Mouse (Mus musculus) 416B (cell line): ENCODE results near the gene Tsc22d3.

Experiments used
- DNase-seq: peaks from one replicate; pipeline ENCODE4 v3.0.0; 2011; ENCODE audit warnings: low read depth

The Tsc22d3 gene

DNA sequence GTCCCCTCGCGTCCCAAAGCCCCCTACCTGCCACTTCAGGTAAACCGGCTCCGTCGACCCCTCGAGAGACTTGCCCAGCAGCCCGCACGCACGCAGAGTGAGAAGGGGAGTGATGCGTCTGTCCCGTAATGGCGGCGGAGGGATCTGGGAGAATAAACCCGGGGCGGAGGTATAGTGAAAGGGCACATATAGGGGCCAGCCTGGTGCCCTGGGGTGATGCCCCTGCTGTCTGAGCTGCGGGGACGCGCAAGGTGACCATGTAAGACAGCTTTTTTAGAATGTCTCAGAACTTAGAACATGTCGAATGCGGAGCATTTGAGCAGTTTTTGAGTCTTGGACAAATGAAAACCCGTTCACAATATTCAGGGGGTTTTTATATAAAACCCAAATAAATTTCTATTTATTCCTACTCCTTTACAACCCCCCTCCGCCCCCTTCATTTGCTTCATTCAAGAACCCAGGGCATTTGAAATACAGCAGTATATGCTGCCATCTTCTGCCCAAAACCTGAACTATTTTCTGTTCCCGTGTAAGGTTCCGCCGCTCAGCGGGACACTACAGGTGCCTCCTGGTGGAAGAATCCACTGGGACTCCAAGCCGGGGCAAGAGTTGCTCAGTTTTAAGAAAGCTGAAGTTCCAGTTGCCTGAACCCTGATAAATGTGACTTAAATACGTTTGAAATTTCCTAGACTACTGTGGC is at the start of gene Tsc22d3:
TSS of gene Tsc22d3 (minus strand) at position 250 of the 700 bp plus-strand sequence.
- peak; percentile 78 for DNase-seq

DNA sequence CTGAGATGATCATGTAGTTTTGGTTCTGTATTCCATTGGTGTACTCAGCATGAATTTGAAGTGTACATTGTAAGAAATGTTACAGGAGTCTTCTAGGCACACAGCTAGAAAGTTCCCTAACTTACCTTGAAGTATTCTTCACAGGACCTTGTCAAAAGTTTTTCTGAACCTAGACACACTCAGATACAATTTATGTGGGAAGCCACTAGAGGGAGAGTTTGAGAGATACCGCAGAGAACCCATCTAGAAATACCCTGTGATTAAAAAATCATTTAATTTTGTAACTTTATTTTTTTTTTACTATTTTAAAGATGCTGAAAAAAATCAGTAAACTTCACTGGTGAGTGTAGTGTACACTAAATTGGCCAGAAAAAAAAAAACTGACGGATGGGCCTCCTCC is 39.1 kb upstream of the Tsc22d3 start:
- no peak for DNase-seq

DNA sequence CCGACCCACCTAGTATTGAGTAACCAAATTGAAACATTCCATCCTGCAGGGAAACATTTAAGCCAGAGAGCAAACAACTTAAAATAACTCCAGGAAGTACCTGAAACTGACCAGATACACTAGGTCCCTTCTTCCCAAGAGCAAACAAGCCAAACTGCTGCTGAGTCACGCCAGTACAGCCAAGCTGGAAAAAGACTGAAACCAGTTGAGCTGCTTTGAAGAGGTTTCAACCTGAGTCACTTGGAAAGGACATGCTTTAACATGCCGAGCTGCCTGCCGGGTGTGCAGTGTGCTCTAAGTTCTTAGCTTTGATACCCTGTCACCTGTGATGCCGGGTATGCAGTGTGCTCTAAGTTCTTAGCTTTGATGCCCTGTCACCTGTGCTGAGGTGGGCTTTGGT is 37.6 kb upstream of the Tsc22d3 start:
- peak; percentile 9 for DNase-seq

GRCm38 (mm10) chrX:140624875-140625594 is 24.6 kb upstream of the Tsc22d3 start:
- no peak for DNase-seq

DNA sequence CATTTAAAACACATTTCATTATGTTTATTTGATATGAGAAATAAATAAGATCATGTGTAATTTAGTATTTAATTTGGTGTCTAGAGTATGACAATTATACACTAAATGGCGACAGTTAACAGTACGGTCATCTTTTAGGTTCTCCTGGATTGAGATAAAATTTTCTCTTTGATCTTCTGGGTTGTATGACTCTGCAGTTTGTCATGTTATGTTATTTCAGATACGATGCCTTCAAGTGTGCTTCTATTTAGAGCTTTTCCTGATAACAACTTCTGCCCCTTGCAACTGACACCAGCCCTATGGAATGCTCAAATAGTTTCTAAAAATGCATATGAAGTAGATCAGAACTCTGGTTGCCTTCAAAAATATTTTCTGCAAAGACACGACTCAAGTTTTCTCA is 9.5 kb upstream of the Tsc22d3 start:
- no peak for DNase-seq

DNA sequence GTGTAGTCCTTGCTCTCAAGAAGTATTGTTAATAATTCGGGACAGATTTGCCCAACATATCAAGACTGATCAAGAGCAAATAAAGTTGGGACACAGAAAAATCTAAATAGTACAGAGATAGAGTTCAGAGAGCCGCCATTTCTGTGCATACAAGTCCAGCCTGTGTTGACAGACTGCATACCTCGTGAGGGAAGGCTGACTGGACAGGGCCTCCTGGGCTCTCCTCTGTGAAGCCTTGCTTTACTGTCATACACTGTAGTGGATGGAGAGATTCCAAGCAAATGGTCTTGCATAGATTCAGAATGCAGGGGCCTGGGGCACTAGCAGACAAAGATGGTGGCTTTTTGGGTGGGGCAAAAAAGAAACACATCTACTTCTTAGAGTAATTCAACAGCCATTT is 1.4 kb upstream of the Tsc22d3 start:
- DNase-seq = no peak

GRCm38 (mm10) chrX:140601311-140601710 is 852 bp upstream of the Tsc22d3 start:
- DNase-seq = peak; percentile 24

DNA sequence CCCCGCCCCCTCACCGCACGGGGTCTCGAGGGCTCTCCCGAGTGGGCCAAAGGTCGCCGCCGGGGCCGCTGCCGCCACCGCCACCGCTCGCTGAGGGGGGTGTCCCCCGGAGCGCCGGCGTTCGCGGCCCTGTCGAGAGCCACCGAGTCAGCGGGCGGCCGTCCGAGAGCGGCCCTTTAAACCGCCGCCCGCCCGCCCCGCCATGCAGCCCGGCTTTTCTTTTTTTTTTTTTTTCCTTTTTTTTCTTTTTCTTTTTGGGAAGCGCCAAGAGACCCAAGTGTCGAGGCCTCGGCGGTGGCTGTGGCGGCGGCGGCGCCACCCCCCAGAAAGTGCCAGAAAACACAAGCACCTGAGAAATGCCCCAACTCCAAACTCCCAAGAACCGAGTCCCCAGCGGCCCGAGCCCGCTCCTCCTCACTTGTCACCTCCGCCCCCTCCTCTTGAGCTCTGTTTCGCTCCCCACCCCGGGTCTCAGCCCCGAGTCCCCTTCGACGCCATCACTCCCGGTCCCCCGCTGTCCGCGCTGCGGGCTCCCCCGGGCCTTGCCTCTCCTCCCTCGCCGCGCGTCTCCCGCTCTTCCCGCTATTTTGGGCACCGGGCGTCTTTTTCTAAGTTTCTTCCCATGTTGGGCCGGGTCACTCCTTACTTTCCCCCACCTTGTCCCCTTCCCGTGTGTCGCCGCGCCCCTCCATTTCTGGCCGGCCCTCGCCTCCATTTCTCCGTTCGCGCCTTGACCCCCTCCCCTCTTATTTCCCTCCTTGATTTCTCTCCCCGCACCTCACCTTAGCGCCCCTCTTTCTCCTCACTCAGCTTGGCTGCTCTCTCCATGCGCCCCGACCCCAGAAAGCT is 674 bp downstream of the Tsc22d3 start:
- DNase-seq = no peak

DNA sequence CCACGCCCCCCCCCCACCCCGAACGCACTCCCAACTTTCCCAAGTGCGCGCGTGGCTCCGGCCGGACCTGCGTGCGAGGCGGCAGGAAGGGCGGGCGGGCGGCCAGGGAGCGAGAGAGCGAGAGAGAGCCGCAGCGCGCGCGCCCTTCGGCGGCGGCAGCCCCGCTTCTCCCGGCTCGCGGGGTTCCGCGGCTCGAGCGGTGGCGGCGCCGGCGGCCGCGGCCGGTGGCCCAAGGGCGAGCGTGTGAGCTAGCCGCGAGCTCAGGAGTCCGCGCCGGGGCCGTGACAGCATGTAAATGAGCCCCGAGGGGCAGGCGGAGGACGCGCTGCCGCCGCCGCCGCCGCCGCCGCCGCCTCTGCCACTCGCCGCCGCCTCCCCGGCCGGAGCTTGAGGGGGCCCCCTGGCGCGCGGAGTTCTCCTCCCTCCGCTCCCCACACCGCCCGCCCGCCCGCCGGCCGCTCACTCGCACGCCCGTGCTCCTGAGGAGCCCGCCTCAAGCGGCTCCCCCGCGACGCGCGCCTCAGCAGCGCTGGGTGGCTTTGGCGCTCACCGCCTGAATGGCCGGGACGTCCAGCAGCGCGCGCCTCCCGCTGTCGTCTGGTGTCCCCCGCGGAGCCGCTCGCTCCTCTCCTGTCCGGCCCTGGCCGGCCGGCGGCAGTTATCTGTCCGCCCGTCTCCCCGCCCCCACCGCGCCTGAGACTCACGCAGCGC is 1.5 kb downstream of the Tsc22d3 start:
- peak; percentile 64 for DNase-seq

- DNase-seq = peak; percentile 47
Measured at GRCm38 (mm10) chrX:140598194-140598849, 2.1 kb downstream of the Tsc22d3 start.

- DNase-seq = no peak
Measured at GRCm38 (mm10) chrX:140591176-140591575, 9.3 kb downstream of the Tsc22d3 start.

DNA sequence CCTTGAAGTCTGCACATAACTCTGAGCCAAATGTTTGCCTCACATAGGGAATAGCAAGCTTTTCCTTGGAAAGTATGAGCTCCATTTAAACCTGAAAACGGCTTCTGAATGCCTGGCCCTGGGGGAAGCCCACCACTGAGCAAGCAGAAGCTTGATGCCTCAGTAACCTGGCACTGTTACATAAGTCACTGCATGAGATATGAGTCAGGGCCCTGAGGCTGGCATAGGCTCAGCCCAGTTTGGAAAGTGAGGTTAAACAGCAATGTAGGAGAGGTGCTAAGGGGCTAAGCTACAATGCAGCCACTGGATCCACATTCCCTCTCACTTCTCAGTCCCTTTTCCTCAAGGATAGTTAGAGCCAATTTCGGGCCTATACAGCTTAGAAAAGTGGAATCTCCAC is 10.3 kb downstream of the Tsc22d3 start:
- no peak for DNase-seq

DNA sequence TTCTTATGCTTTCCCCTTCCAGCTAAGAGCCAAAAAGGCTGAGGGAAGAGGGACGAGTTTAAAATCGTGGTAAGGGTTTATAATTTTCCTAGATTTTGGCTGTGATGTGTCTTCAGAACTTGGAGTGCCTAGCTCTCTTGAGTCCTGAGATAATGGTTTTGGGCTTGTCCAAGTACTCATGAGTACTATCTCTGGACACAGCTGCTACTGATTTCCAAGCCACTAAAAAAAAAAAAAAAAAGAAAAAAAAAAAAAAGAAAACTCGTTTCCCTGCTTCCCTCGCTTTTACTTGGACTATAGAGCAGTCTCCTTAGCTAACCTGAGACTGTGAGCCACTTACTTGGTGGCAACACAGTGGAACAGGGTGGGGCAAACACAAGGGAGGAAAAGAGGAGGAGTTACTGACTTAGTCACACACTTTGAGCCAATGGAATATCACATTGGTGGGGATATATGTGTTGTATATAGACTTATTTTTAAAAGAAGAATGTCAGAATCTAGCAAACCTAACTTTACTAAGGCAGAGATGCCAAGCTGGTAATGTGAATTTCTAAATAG is 11.2 kb downstream of the Tsc22d3 start:
- no peak for DNase-seq

DNA sequence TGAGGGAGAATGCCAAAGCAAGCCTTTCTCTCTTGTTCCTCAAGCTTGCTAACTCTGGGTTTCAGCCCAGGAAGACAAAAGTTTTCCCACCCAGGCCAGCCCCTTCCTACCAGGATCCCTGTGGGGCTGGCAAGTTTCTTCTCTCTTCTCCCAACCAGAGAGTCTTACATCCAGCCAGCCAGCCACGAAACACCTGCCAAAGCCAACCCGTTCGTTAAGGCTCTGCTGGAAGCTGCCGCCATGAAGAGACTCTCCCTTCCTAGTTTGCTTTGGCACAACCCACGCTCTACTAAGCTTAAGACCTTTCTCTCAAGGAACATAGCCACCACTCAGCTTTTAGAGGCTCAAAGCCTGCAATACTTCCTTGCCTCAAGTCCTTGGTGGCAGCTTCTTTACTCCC is 11.9 kb downstream of the Tsc22d3 start:
- DNase-seq = no peak

DNA sequence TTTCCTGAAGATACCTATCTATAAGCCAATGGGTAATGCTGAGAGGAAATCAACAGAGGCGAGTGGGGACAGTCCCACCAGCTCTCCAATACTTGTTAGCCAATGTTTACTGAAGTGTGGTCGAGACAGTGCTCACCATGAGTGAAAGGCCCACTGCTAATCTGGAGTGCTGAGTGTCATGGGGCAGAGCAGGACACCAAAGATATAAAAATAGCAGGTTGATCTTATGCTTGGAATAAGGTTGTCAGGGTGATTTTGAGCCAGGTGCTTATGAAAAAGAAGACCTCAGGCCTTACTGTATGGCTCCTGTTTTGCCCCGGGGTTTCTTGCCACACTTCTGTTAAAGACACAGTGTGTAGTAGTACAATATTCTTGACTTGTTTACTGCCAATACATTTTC is 20.0 kb downstream of the Tsc22d3 start:
- DNase-seq = no peak

GRCm38 (mm10) chrX:140575636-140576035 is 24.8 kb downstream of the Tsc22d3 start:
- no peak for DNase-seq

DNA sequence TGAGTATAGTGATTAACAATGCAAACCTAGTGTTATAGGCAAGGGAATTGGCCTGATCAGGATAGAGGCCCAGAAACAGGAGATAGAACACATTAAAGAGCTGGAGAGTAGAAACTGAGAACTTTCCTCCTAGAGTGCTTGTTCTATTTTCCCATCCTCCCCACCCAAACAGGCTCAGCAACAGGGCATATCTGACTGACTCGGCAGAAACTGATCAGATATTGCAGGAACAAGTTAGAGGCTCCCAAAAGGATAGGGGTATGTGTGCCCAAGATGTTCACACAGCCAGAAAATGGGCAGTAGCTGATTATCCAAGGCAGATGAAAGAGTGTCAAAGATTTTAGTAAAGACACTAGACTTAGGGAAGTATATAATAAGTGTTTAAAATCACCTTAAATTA is 25.3 kb downstream of the Tsc22d3 start:
- DNase-seq = no peak

DNA sequence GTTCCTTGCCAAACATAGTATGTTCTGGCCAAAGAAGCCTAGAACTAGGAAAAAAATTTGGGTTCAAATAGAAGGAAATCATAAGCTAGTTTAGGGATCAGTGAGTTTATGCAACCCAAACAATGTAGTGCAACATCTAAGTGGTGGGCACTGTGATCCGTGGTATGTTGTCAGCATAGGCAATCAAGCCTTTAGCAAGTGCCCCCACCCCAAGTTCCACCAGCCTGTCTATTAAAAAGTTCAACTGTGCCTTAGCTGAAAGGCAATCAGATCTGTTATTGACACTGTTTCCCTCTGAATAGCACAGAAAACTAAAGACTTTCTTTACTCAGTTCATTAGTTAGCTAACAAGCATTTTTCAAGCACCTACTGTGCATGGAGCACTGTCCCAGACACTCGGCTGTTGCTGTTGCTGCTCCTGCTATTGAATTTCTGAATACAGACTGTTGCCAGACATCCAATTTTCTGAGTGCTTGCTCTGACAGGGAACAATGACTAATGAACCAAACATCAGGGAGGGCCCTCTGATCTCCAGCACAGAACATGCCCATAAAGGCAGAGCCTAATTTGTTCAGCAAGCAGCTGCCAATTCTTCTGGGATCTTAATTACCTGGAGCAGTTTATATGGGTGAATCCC is 27.6 kb downstream of the Tsc22d3 start:
- no peak for DNase-seq

DNA sequence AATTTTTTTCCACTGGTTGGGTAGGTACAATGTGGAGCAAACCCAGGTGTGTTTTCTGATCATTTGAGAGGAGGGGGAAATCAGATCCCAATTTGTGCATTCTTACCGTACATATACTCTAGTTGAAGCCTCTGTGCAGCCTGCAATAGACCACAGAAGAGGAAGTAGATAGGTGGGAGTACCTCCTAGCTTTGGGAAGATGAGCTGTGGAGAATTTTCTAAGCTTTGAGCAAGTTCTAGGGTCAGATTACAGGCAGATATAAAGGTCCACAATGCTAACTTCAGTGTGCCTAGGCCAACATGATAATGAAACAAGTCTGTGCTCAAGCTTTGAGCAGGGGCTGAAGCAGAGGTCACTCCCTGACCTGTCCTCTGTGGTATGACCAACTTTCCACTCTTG is 30.9 kb downstream of the Tsc22d3 start:
- DNase-seq = no peak

- peak; percentile 84 for DNase-seq
Measured at GRCm38 (mm10) chrX:140567711-140568407, 32.6 kb downstream of the Tsc22d3 start.
